Mouse (Mus musculus): ENCODE data around the gene Ewsr1. TPM values are rescaled to one million over a fixed set of nuclear protein-coding genes. Genes with fewer than 3 reads are reported as not detected.

Gene Ewsr1
- polyA plus RNA-seq, 1 experiment from 2014 or later: 449 TPM

DNA sequence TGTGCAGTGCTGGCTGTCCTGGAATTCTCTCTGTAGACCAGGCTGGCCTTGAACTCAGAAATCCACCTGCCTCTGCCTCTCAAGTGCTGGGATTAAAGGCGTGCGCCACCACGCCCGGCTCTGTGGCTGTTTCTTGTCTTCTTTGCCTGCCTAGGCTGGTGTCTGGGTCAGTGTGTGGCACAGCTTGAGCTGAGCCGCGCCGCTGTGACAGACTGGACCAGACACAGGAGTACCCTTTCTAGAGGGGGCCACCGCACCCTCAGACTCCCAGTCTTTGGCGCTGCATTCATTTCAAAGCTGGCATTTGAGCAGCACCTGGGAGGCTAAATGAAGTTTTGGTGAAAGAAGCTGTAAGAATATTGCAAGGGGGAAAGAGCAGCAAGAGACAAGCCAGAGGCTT is 40.3 kb downstream of the Ewsr1 start:
- no peak overlapping the region for H3K4me2 ChIP-seq
- no peak overlapping the region for H3K4me3 ChIP-seq (ENCODE audit: low read depth, low read length)

DNA sequence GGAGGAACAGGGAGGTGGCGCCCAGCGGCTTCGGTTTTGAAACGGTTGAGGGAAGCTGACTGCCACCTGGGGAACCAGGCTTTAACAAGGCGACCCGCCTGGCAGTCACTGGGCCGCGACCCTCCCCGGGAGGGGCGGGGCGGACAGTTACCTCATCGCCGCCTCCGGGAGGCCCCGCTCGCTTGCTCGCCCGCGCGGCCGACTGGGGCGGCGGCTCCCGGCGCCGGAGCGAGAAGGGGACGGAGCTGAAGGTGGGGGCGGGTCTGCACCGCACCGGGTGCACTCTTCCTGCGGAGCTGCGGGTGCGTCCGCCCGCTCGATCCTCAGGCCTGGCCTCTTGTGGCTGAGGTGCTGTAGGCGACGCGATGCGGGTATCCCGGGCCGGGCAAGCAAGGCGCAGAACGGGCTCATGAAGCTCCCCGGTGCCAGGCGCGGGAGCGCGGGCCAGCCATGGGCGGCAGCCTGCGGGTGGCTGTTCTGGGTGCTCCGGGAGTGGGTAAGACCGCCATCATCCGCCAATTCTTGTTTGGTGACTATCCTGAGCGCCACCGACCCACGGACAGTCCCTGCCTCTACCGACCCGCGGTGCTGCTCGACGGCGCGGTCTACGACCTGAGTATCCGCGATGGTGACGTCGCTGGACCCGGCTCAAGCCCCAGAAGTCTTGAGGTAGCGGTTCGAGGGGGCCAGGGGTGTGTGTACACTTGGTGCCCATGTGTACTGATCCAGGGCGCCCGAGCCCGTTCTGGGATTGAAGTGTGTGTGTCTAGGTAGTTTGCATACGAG is 41.0 kb downstream of the Ewsr1 start, which contains the start of gene Rasl10a:
Gene Rasl10a, plus strand, starts transcription at position 273 of the 786 bp plus-strand sequence.
- peaks cover 11% of the 10 kb centered on the region; the same call in 1 of the 2 replicates for H3K4me1 ChIP-seq (ENCODE audit: insufficient read depth)
- ATAC-seq (ENCODE audit: insufficient read depth): no peak
- H3K9me3 ChIP-seq (ENCODE audit: low read depth, low read length): no peaks in the 10 kb centered on the region
- H3K27ac ChIP-seq (ENCODE audit: low read depth): no peak within 1 kb of the TSS
- H3K27me3 ChIP-seq (ENCODE audit: insufficient read depth, low read length): peaks cover 80% of the 10 kb centered on the region
- 0 out of 2 replicates have a peak, but pooled peaks cover 8% of the 10 kb centered on the region for H3K36me3 ChIP-seq (ENCODE audit: insufficient read depth)
- peak within 1 kb of the TSS; percentile 47 for H3K9ac ChIP-seq
- WGBS: 2% methylated on average over 77 of the region's 77 CpGs
- no peak for TF ChIP-seq CTCF (IDR thresholded peaks at IDR 0.05; ENCODE audit: low read depth)
- DNase-seq: no peak
- peak within 1 kb of the TSS; percentile 85 for H3K4me2 ChIP-seq
- peak within 1 kb of the TSS; percentile 46 for H3K4me3 ChIP-seq (ENCODE audit: low read depth, low read length)

More for the DNA sequence above, 40.3 kb downstream of the Ewsr1 start:
- H3K4me1 ChIP-seq (ENCODE audit: insufficient read depth): peaks cover 11% of the 10 kb centered on the region; the same call in 1 of the 2 replicates
- H3K27me3 ChIP-seq (ENCODE audit: insufficient read depth, low read length): peaks cover 88% of the 10 kb centered on the region
- DNase-seq: no peak
- H3K9me3 ChIP-seq (ENCODE audit: low read depth, low read length): no peaks in the 10 kb centered on the region
- H3K9ac ChIP-seq: no peak overlapping the region
- ATAC-seq (ENCODE audit: insufficient read depth): no peak
- no peak overlapping the region for H3K27ac ChIP-seq (ENCODE audit: low read depth)
- TF ChIP-seq CTCF (IDR thresholded peaks at IDR 0.05; ENCODE audit: low read depth): no peak
- 27% methylated on average over 9 of the region's 9 CpGs for WGBS
- H3K36me3 ChIP-seq (ENCODE audit: insufficient read depth): 0 out of 2 replicates have a peak, but pooled peaks cover 8% of the 10 kb centered on the region

DNA sequence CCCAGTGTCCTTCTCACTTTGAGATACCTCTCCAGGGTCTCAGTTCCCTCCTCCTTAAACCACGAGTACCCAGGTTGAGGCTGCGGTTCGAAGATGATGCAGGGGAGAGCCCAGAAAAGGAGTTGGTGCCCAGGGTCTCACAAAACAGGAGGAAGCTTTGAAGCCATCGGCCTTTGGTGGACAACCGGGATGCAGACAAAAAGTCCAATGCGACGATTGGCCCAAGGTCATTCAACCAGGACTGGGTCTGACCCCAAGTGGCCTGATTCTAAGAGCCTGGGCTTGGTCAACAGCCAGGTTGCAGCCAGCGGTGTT is 41.6 kb downstream of the Ewsr1 start:
- H3K9ac ChIP-seq: peak overlapping the region; percentile 47
- 20% methylated on average over 8 of the region's 8 CpGs for WGBS
- peaks cover 11% of the 10 kb centered on the region; the same call in 1 of the 2 replicates for H3K4me1 ChIP-seq (ENCODE audit: insufficient read depth)
- H3K4me2 ChIP-seq: peak overlapping the region; percentile 85
- 0 out of 2 replicates have a peak, but pooled peaks cover 8% of the 10 kb centered on the region for H3K36me3 ChIP-seq (ENCODE audit: insufficient read depth)
- ATAC-seq (ENCODE audit: insufficient read depth) (no peak), DNase-seq (no peak)
- H3K27me3 ChIP-seq (ENCODE audit: insufficient read depth, low read length): peaks cover 75% of the 10 kb centered on the region
- no peak for TF ChIP-seq CTCF (IDR thresholded peaks at IDR 0.05; ENCODE audit: low read depth)
- peak overlapping the region; percentile 46 for H3K4me3 ChIP-seq (ENCODE audit: low read depth, low read length)
- no peak overlapping the region for H3K27ac ChIP-seq (ENCODE audit: low read depth)
- H3K9me3 ChIP-seq (ENCODE audit: low read depth, low read length): no peaks in the 10 kb centered on the region

DNA sequence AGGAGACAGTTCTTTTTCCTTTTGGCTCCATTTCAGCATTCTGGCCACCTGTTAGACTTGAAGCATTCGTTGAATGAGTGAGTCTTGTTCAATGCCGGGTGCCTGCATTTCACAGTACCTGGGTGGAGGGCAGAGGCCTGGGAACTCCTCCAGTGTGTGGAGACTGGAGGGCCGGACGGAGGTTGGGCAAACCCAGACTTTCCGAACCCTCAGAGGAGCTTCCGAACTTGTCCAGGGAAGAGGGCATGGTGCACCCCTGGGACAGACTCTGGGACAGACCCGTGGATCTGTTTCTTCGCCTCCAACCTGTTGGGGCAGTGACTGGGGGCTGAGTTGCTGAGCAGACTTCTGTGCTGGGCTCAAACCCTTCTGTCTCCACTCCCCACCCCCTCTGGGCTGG is 42.0 kb downstream of the Ewsr1 start:
- Histone ChIP-seq H3K4me3 (ENCODE audit: low read depth, low read length) (no peak overlapping the region), H3K9ac (no peak overlapping the region), H3K9me3 (ENCODE audit: low read depth, low read length) (no peaks in the 10 kb centered on the region), H3K27me3 (ENCODE audit: insufficient read depth, low read length) (peaks cover 70% of the 10 kb centered on the region), H3K4me1 (ENCODE audit: insufficient read depth) (peaks cover 9% of the 10 kb centered on the region; the same call in 1 of the 2 replicates), H3K36me3 (ENCODE audit: insufficient read depth) (0 out of 2 replicates have a peak, but pooled peaks cover 8% of the 10 kb centered on the region), H3K27ac (ENCODE audit: low read depth) (no peak overlapping the region), H3K4me2 (no peak overlapping the region)
- ATAC-seq (ENCODE audit: insufficient read depth) (no peak), DNase-seq (no peak)
- 55% methylated on average over 8 of the region's 8 CpGs for WGBS
- no peak for TF ChIP-seq CTCF (IDR thresholded peaks at IDR 0.05; ENCODE audit: low read depth)

DNA sequence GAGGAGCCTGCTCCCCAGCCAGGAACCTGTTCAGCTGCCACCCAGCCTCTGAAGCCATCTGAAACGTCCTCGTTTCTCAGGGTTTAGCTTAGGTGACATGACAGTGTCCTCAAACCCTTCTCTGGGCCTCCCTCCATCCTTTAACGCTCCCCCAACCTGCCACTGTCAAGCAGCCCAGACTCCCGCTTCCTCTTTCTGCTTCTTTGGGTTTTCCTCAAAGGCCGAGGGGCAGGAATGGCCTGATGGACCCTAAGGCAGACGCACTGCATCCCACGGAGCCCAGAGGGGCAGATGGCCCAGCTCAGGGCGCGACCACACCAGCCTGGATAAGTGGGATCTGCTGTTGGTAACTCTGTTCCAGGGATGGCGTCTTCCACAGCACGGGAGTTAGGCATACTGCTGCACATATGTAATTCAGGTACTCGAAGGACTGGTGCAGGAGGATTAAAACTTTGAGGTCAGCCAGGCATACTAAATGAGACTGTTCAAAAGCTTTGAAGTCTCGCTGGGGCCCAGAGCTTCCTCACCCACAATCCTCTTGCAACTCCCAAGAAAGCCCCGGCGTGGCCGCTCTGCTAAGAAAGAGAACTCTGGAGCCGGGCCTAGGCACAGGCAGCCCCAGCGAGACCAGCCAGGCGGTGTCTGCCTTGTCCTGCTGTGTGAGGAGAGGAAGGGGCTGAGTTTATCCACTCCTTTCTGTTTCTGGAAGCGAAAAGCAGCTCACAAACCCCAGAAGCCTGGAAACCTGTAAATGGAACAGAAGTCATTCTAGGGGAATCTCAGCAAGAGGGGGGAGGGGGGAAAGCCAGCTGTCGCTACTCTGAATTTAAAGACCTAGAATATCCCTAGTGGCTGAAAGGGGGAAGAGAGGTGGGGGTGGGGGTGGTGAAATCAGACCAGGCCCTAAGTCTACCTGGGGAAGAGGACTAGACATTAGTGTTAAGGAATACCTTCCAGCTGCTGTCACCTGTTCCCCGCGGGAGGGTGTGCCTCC is 42.8 kb downstream of the Ewsr1 start:
- H3K36me3 ChIP-seq (ENCODE audit: insufficient read depth): 0 out of 2 replicates have a peak, but pooled peaks cover 8% of the 10 kb centered on the region
- 44% methylated on average over 23 of the region's 23 CpGs for WGBS
- no peak overlapping the region for H3K4me3 ChIP-seq (ENCODE audit: low read depth, low read length)
- ATAC-seq (ENCODE audit: insufficient read depth) (no peak), DNase-seq (no peak)
- peaks cover 62% of the 10 kb centered on the region for H3K27me3 ChIP-seq (ENCODE audit: insufficient read depth, low read length)
- H3K27ac ChIP-seq (ENCODE audit: low read depth): no peak overlapping the region
- peaks cover 1% of the 10 kb centered on the region; the same call in 1 of the 2 replicates for H3K4me1 ChIP-seq (ENCODE audit: insufficient read depth)
- no peak overlapping the region for H3K4me2 ChIP-seq
- H3K9ac ChIP-seq: no peak overlapping the region
- TF ChIP-seq CTCF (IDR thresholded peaks at IDR 0.05; ENCODE audit: low read depth): no peak
- H3K9me3 ChIP-seq (ENCODE audit: low read depth, low read length): no peaks in the 10 kb centered on the region

DNA sequence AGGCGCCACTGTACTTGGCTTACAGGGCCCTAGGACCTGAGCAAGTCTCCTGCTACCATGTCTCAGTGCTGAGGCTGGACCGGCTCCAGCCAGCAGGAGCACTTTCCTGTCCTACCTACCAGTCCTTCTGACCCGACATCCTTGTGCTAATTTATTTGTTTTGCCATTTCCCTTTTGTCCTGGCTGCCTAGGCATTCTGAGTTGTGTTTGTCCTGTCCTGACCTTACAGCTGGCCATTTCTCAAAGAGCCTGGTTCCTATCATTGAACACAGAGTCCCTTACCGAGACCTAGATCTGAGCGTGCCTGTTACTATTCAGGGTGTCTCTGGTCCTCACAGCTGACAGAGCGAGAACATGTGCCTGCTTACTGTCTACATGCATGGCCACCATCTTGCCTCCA is 44.2 kb downstream of the Ewsr1 start:
- H3K4me2 ChIP-seq: no peak overlapping the region
- H3K9me3 ChIP-seq (ENCODE audit: low read depth, low read length): no peaks in the 10 kb centered on the region
- 50% methylated on average over 6 of the region's 6 CpGs for WGBS
- no peak for ATAC-seq (ENCODE audit: insufficient read depth)
- H3K4me1 ChIP-seq (ENCODE audit: insufficient read depth): no peaks in the 10 kb centered on the region
- H3K9ac ChIP-seq: no peak overlapping the region
- peaks cover 48% of the 10 kb centered on the region for H3K27me3 ChIP-seq (ENCODE audit: insufficient read depth, low read length)
- H3K36me3 ChIP-seq (ENCODE audit: insufficient read depth): no peaks in the 10 kb centered on the region
- DNase-seq: no peak
- no peak overlapping the region for H3K4me3 ChIP-seq (ENCODE audit: low read depth, low read length)
- no peak for TF ChIP-seq CTCF (IDR thresholded peaks at IDR 0.05; ENCODE audit: low read depth)
- no peak overlapping the region for H3K27ac ChIP-seq (ENCODE audit: low read depth)
